Mouse (Mus musculus): ENCODE measurements at regions not wholly inside any gene's neighbourhood (a gene's known extent, or its start where the extent isn't known, plus 50 kb on each side); places are given as distances from the start of the nearest gene placed in this dataset.

DNA sequence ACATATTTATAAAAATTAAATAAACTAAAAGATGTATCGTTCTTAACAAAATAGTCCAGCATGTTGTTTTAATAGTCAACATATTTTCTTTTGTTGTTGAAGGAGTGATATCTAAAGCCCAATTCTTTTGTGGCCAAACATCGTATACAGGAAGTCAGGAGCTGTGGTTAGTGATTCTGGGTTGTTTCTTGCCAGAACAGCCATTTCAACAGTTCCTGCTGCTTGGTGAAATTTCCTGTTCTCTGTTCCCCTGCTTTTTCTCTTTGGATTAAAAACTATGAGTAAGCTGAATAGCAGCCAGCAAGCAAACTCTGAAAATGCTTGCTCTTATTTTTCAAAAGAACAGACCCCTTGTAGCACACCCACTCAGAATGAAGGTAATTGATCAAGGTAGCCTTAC is 70.2 kb upstream of the F13a1 start:
- no peak overlapping the region for H3K4me3 ChIP-seq (ENCODE audit: low read length)
- no peaks in the 10 kb centered on the region for H3K4me1 ChIP-seq (ENCODE audit: insufficient read depth, low read length)
- H3K4me2 ChIP-seq (replicated peaks; ENCODE audit: low read depth, low read length): no peak overlapping the region
- no peak overlapping the region for H3K27ac ChIP-seq (ENCODE audit: low read length)
- ATAC-seq (ENCODE audit: low FRiP score, low TSS enrichment): no peak
- 83% methylated on average over 2 of the region's 2 CpGs for WGBS
- no peak overlapping the region for H3K9ac ChIP-seq (replicated peaks; ENCODE audit: low read length)
- no peaks in the 10 kb centered on the region for H3K36me3 ChIP-seq (ENCODE audit: insufficient read depth, low read length)
- H3K9me3 ChIP-seq (ENCODE audit: low read length): no peaks in the 10 kb centered on the region
- H3K27me3 ChIP-seq (ENCODE audit: insufficient read depth, low read length): no peaks in the 10 kb centered on the region

DNA sequence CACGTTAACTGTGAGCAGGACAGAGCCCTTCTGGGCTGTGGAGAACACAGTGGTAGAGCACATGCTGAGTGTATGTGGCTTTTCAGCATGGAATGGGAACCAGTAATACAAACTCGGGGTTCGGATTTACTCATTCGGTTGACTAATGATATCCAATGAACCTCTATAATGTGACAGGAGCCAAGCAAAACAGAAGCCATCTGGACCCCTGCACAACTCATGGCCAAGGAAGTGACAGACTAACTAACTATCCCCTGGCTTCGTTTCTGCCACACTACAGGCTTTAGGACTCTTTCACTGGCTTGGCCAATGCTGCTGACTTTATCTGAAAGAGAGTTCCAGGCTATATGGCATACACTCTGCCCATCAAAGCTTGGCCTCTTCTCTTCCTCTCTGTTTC is 64.3 kb upstream of the F13a1 start:
- Histone ChIP-seq H3K27me3 (ENCODE audit: insufficient read depth, low read length) (no peaks in the 10 kb centered on the region), H3K36me3 (ENCODE audit: insufficient read depth, low read length) (no peaks in the 10 kb centered on the region), H3K9ac (replicated peaks; ENCODE audit: low read length) (no peak overlapping the region), H3K27ac (ENCODE audit: low read length) (no peak overlapping the region; the same call in 1 of the 2 replicates), H3K9me3 (ENCODE audit: low read length) (no peaks in the 10 kb centered on the region), H3K4me1 (ENCODE audit: insufficient read depth, low read length) (no peaks in the 10 kb centered on the region), H3K4me2 (replicated peaks; ENCODE audit: low read depth, low read length) (no peak overlapping the region), H3K4me3 (ENCODE audit: low read length) (no peak overlapping the region)
- ATAC-seq (ENCODE audit: low FRiP score, low TSS enrichment): no peak
- 64% methylated on average over 5 of the region's 5 CpGs for WGBS

GRCm38 (mm10) chr13:37111747-37112146 is 61.7 kb upstream of the F13a1 start:
- no peaks in the 10 kb centered on the region for H3K9me3 ChIP-seq (ENCODE audit: low read length)
- no peaks in the 10 kb centered on the region for H3K27me3 ChIP-seq (ENCODE audit: insufficient read depth, low read length)
- H3K9ac ChIP-seq (replicated peaks; ENCODE audit: low read length): no peak overlapping the region
- H3K4me3 ChIP-seq (ENCODE audit: low read length): no peak overlapping the region
- no peaks in the 10 kb centered on the region for H3K36me3 ChIP-seq (ENCODE audit: insufficient read depth, low read length)
- 84% methylated on average over 4 of the region's 4 CpGs for WGBS
- no peaks in the 10 kb centered on the region for H3K4me1 ChIP-seq (ENCODE audit: insufficient read depth, low read length)
- H3K4me2 ChIP-seq (replicated peaks; ENCODE audit: low read depth, low read length): no peak overlapping the region
- H3K27ac ChIP-seq (ENCODE audit: low read length): no peak overlapping the region
- no peak for ATAC-seq (ENCODE audit: low FRiP score, low TSS enrichment)

GRCm38 (mm10) chr13:37107721-37108120 is 57.7 kb upstream of the F13a1 start:
- no peaks in the 10 kb centered on the region for H3K9me3 ChIP-seq (ENCODE audit: low read length)
- H3K4me1 ChIP-seq (ENCODE audit: insufficient read depth, low read length): no peaks in the 10 kb centered on the region
- no peak for ATAC-seq (ENCODE audit: low FRiP score, low TSS enrichment)
- H3K27ac ChIP-seq (ENCODE audit: low read length): no peak overlapping the region
- no peak overlapping the region for H3K9ac ChIP-seq (replicated peaks; ENCODE audit: low read length)
- H3K36me3 ChIP-seq (ENCODE audit: insufficient read depth, low read length): no peaks in the 10 kb centered on the region
- no peaks in the 10 kb centered on the region for H3K27me3 ChIP-seq (ENCODE audit: insufficient read depth, low read length)
- no peak overlapping the region for H3K4me2 ChIP-seq (replicated peaks; ENCODE audit: low read depth, low read length)
- 72% methylated on average over 5 of the region's 5 CpGs for WGBS
- no peak overlapping the region for H3K4me3 ChIP-seq (ENCODE audit: low read length)

DNA sequence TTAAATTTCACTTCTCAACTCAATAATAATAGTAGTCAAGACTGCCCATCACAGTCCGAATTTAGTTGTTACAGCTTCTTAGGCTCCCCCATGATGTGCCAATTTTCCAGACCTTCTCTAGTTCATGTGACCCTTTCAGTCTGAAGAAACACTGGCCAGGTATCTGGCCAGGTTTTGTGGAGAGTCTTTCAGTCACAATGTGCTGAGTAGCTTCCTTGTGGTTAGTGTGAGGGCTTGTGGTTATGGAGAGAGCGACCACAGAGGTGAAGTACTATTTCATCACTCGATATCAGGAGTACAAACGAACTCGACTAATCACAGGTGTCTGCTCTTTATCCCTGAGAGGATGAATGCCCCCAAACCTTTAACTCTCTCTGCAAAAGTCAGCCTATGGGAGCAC is 56.0 kb upstream of the F13a1 start:
- Histone ChIP-seq H3K27ac (ENCODE audit: low read length) (no peak overlapping the region), H3K4me1 (ENCODE audit: insufficient read depth, low read length) (no peaks in the 10 kb centered on the region), H3K4me3 (ENCODE audit: low read length) (no peak overlapping the region), H3K9ac (replicated peaks; ENCODE audit: low read length) (no peak overlapping the region), H3K36me3 (ENCODE audit: insufficient read depth, low read length) (no peaks in the 10 kb centered on the region), H3K4me2 (replicated peaks; ENCODE audit: low read depth, low read length) (no peak overlapping the region), H3K9me3 (ENCODE audit: low read length) (no peaks in the 10 kb centered on the region), H3K27me3 (ENCODE audit: insufficient read depth, low read length) (no peaks in the 10 kb centered on the region)
- WGBS: 83% methylated on average over 5 of the region's 5 CpGs
- ATAC-seq (ENCODE audit: low FRiP score, low TSS enrichment): no peak

GRCm38 (mm10) chr13:37104410-37105294 is 54.6 kb upstream of the F13a1 start:
- H3K9me3 ChIP-seq (ENCODE audit: low read length): no peaks in the 10 kb centered on the region
- no peak for ATAC-seq (ENCODE audit: low FRiP score, low TSS enrichment)
- no peaks in the 10 kb centered on the region for H3K36me3 ChIP-seq (ENCODE audit: insufficient read depth, low read length)
- H3K4me2 ChIP-seq (replicated peaks; ENCODE audit: low read depth, low read length): no peak overlapping the region
- no peaks in the 10 kb centered on the region for H3K4me1 ChIP-seq (ENCODE audit: insufficient read depth, low read length)
- WGBS: 78% methylated on average over 9 of the region's 9 CpGs
- H3K27me3 ChIP-seq (ENCODE audit: insufficient read depth, low read length): no peaks in the 10 kb centered on the region
- no peak overlapping the region for H3K9ac ChIP-seq (replicated peaks; ENCODE audit: low read length)
- no peak overlapping the region for H3K4me3 ChIP-seq (ENCODE audit: low read length)
- no peak overlapping the region for H3K27ac ChIP-seq (ENCODE audit: low read length)

GRCm38 (mm10) chr13:37103741-37104296 is 53.8 kb upstream of the F13a1 start:
- no peaks in the 10 kb centered on the region for H3K9me3 ChIP-seq (ENCODE audit: low read length)
- no peak overlapping the region for H3K4me2 ChIP-seq (replicated peaks; ENCODE audit: low read depth, low read length)
- 64% methylated on average over 6 of the region's 6 CpGs for WGBS
- H3K9ac ChIP-seq (replicated peaks; ENCODE audit: low read length): no peak overlapping the region
- no peaks in the 10 kb centered on the region for H3K36me3 ChIP-seq (ENCODE audit: insufficient read depth, low read length)
- ATAC-seq (ENCODE audit: low FRiP score, low TSS enrichment): no peak
- no peaks in the 10 kb centered on the region for H3K27me3 ChIP-seq (ENCODE audit: insufficient read depth, low read length)
- no peaks in the 10 kb centered on the region for H3K4me1 ChIP-seq (ENCODE audit: insufficient read depth, low read length)
- no peak overlapping the region for H3K4me3 ChIP-seq (ENCODE audit: low read length)
- no peak overlapping the region for H3K27ac ChIP-seq (ENCODE audit: low read length)

DNA sequence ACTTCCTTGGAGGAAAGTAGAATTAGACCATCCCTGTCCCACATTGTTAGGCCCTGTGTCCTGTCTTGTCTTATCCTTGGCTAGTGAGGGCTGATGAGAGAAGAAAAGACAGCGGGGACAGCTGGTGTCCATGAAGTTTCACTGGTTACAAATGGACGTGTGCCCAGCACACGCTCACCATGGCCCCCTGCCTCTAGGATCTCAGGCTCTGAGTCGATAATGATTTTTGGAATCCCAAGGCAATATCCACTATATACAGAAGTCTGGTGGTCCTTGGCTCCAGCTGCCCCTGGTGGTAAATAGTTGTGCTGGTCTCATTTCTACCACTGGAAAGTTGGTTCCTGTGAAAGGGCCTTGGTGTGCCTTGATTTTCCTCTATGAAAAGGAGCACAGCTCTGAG is 51.7 kb upstream of the F13a1 start:
- no peaks in the 10 kb centered on the region for H3K9me3 ChIP-seq (ENCODE audit: low read length)
- no peak overlapping the region for H3K4me2 ChIP-seq (replicated peaks; ENCODE audit: low read depth, low read length)
- no peaks in the 10 kb centered on the region for H3K4me1 ChIP-seq (ENCODE audit: insufficient read depth, low read length)
- no peak overlapping the region for H3K9ac ChIP-seq (replicated peaks; ENCODE audit: low read length)
- H3K27ac ChIP-seq (ENCODE audit: low read length): no peak overlapping the region
- no peak overlapping the region for H3K4me3 ChIP-seq (ENCODE audit: low read length)
- H3K27me3 ChIP-seq (ENCODE audit: insufficient read depth, low read length): no peaks in the 10 kb centered on the region
- ATAC-seq (ENCODE audit: low FRiP score, low TSS enrichment): no peak
- H3K36me3 ChIP-seq (ENCODE audit: insufficient read depth, low read length): no peaks in the 10 kb centered on the region
- 92% methylated on average over 4 of the region's 4 CpGs for WGBS
